Mouse (Mus musculus) small intestine, adult 2 months (tissue): ENCODE data around the gene Crip1.

Experiments used
- CTCF ChIP-seq: fragments of 200-500 bp; IDR thresholded peaks from 2 replicates; pipeline ENCODE4 v1.5.1; 2012; ENCODE audit warnings: low read depth, mild to moderate bottlenecking, control low read depth, inconsistent platforms, low read length, moderate library complexity, mixed read lengths; ENCODE audit not compliant: insufficient replicate concordance, insufficient read length; ENCODE audit errors: extremely low read depth
- POLR2A ChIP-seq: fragments of 200-500 bp; IDR thresholded peaks from 2 replicates; pipeline ENCODE4 v1.6.1; 2012; ENCODE audit warnings: low read depth, mild to moderate bottlenecking, control low read depth, inconsistent platforms, low read length, moderate library complexity

GRCm38 (mm10) chr12:113152272-113152661, 6.2 kb downstream of the Crip1 start:
- TF ChIP-seq POLR2A = peak; percentile 13
- no peak for TF ChIP-seq CTCF
